Mouse (Mus musculus) spleen, adult 2 months (tissue): Measurements from ENCODE around the gene Lig4.

ENCODE experiments used
- CTCF ChIP-seq: fragments of 200-500 bp; IDR thresholded peaks from 2 replicates; pipeline ENCODE4 v1.5.1; 2011; ENCODE audit warnings: mild to moderate bottlenecking, inconsistent platforms; ENCODE audit not compliant: insufficient read depth, insufficient read length, insufficient replicate concordance; ENCODE audit errors: extremely low read depth
- POLR2A ChIP-seq: fragments of 200-500 bp; IDR thresholded peaks from 2 replicates; pipeline ENCODE4 v1.6.1; 2011; ENCODE audit warnings: low read depth, low read length, inconsistent platforms

GRCm38 (mm10) chr8:9949134-9949890, 28.2 kb downstream of the Lig4 start:
- TF ChIP-seq CTCF (no peak), POLR2A (no peak)
